Mouse (Mus musculus): ENCODE data around the gene Cpxm1.

The Cpxm1 gene

DNA sequence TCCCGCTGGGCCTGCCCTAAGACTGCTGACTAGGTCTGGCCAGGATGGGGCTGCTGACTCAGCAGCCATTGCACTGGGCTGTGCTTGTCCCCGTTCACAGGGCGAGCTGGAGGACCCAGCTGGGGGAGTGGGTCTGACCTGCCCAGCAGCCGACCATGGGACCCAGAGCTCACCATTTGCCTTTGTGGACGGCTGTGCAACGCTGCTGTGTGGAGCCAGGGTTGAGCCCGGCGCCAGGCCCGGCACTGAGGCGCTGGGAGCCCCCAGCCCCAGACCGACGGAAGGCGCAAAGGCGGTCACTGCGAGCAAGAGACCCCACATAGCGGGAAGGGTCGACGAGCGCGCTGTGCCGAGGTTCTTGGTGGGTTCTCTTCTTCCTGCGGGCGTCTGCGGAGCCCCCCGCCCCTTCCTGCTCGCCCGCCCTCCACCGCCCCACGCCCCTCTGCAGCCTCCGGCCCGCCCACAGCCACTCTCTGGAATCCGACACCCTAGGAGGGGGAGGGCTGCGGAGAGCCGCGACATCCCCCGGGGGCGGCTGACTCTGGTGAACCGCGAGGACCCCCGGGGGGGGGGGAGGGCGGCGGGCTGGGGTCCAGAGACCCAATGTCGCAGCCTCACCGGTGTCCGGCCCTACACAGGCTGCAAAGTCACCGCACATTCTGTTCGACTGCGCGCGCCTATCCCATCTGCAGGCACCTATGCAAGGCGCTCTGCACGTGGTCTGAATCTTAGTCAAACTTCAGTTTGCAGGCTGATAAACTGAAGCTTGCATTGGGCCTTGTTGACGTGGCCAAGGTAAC, at the start of gene Cpxm1:
Gene Cpxm1 (minus strand): TSS at position 389 of the 800 bp plus-strand sequence.
- DNase-seq (ENCODE audit: low spot score): no peak

DNA sequence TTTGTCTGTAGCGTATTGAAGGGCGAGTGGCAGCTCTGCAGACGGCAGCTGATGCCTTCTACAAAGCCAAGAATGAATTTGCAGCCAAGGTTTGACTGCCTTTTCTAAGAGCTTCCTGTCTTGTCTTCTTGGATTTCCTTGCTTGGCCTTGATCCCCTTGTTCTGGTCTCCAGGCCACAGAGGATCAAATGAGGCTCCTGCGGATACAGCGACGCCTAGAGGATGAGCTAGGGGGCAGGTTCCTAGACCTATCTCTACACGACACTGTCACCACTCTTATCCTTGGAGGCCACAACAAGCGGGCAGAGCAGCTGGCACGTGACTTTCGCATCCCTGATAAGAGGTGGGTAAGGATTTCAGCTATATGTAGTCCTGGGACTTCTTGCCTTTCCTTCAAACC, 44.8 kb upstream of the Cpxm1 start:
- no peak for DNase-seq (ENCODE audit: low spot score)

DNA sequence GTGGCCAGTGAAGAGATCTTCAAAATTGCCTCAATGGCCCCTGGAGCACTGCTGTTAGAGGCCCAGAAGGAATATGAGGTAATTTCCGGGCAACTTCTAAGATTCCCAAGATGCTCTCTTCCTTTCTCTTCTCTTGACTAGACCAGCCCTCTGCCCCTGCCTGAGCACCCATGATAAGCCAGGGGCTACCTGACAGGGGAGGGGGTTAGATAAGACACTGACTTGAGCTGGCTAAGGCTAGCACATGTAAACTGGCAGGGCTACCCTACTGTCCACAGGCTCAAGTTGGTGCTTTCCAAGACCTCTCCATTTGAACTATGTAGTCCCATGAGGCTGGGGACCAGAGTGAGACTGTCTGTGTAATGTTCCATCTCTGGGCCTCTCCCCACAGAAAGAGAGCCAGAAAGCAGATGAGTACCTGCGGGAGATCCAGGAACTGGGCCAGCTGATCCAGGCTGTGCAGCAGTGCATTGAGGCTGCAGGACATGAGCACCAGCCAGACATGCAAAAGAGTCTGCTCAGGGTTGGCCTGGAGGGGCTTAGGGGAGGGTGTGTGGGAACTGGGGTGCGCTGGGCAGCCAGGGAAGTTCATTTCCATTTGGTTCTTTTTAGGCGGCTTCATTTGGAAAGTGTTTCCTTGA, 42.6 kb upstream of the Cpxm1 start:
- DNase-seq (ENCODE audit: low spot score): no peak

DNA sequence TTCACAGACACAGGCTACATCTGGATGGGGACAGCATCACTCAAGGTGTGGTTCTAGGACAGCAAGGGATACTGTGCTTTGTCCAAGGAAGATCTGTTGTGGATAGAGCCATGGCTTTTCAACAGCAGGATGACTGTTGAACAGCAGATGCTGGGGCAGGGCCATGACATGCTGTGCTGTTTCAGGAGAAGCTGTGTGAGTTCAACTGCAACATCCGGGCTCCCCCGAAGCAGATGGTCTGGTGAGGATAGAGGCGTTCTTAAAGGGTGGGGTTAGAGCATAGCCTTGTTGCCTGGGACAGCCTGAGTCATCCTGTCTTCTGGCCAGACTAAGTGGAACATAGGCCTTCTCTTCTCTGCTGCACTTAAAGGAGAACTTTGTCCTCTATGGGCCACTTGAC, 41.5 kb upstream of the Cpxm1 start:
- DNase-seq (ENCODE audit: low spot score): no peak

DNA sequence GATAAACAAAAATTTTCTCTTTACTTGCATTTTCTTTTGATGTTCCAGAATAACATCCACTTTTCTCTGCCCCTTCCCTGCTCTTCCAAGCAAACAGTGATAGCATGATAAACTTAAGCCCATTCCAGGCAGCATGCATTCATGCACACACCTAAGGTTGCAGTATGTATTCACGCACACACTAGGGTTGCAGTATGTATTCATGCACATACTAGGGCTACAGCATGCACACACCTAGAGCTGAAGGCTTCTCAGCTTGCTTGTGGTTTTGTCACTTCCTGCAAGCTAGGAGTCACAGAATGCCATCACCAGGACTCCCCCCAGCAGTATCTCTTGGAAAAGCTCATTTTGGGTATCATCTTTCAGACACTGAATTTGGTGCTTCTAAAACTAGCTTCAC, 39.4 kb upstream of the Cpxm1 start:
- DNase-seq (ENCODE audit: low spot score): no peak

DNA sequence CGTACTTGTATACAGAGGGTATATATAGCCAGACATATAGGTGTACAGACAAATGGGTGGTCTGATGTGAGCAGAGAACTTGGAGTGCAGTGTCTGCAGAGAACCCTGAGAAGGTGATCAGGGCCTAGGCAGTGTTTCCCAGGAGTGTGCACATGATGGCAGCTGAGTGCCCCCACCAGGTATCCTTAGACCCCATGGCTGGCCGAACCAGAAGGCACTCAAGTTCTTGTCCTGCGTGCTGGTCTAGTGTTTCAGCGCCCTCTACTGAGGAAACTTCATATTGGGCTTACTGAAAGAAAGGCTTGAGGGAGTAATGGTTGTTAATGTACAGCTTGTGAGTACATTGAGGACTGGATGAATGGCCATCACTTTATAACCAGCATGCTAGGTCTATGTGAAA, 35.8 kb upstream of the Cpxm1 start:
- peak; percentile 67 for DNase-seq (ENCODE audit: low spot score)

DNA sequence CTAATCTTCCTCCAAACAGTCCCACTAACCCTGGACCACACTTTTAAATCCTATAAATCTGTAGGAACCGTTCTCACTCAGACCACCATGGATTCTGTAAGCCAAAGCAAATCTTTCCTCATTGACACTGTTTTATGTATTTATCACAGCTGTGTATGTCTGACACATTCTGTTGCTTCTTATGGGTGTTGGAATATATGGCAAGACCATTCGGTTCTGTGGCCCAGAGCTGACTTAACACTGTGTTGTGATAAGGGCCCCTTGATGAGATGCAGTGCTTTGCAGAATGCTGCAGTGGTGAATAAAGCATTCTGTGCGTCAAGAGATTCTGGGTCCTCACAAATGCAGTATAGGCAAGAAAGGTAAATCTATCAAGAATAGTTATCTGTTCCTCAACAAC, 34.8 kb upstream of the Cpxm1 start:
- DNase-seq (ENCODE audit: low spot score): no peak

DNA sequence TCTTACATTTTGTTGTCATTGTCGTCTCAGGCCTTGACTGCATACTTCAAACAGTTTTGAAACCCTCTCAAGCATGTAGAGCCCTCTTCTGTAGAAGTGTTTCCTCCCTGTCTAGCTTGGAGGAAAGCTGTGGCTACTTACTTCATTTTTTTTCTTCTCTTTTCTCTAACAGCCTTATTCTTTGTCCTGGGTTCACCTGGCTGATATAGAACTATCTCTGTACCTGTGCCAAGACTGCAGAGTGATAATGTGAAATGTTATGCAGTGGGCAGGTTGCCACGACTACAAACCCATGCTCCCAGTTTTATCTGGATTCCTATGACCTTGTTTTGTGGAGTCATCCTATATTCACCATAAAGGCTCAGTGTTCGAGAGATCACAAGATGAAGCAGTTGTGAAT, 33.1 kb upstream of the Cpxm1 start:
- no peak for DNase-seq (ENCODE audit: low spot score)

DNA sequence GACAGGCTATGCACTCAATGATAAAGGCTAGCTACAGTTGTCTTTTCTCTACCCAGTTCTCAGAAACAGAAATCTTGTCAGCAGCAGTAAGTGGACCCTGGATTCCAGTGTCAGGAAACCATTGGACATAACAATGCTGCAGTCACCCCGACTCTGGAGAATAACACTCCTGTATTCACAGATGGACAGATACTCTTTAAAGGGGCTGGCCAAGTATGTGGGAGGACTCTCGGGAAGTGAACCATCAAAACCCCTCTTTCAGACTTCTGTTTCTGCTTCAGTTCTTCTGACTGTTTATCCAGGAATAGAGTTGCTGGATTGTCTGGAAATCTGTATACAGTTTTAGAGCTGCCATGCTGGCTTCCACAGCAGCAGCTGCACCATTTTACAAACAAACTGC, 32.5 kb upstream of the Cpxm1 start:
- no peak for DNase-seq (ENCODE audit: low spot score)

DNA sequence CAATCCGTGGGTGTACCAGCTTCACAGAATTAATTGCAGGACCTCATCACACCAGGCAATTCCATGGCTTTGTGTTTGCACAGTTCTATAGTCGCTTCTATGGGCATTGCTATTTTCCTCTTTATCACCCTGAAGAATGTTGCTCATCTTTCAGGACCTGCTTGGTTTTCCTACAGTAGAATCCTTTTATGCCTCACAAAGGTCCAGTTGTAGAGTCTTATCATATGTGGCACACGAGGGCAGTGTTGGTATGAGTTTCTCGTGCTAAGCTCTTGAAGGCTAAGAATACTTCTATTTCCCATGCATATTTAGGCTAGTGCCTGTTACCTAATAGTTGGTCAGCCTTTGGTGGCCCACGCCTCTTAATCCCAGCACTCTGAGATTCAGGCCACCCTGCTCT, 27.7 kb upstream of the Cpxm1 start:
- no peak for DNase-seq (ENCODE audit: low spot score)

DNA sequence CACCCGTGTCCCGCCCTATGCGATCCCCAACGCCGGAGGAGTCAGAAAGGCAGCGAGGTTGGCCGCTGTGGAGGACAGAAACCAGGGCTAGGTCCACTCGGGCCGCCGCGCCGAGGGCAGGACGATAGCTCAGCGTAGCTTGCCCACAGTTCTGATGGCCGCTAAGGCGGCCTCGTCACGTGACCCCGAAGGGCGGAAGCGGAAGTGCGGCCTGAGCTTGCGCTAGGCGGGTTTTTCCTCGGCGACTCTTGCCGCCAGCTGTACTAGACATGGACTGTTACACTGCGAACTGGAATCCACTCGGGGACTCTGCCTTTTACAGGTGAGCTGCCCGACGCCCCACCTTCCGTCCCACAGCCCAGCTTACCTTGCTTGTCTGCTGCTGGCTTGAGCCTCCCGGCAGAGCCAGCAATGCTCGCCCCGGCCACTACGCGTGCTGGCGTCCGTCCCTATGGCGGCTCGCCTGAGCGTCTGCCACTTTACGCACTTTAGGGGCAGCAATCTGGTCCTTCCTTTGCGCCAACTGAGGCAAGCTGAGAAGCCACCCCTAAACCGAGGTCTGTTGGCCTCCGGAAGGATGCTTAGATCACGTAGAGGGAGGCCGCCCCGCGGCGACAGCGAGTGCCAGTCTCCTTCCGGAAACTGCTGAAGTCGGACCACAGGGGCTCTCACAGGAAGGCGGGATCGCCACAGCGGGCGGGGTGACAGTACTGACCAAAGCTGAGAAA, 26.9 kb upstream of the Cpxm1 start, which contains the start of the genes Vps16 and Pced1a:
Gene Vps16 (plus strand): TSS at position 214 of the 728 bp plus-strand sequence.
Gene Pced1a (minus strand): TSS at position 576 of the 728 bp plus-strand sequence.
- DNase-seq (ENCODE audit: low spot score): peak; percentile 80

DNA sequence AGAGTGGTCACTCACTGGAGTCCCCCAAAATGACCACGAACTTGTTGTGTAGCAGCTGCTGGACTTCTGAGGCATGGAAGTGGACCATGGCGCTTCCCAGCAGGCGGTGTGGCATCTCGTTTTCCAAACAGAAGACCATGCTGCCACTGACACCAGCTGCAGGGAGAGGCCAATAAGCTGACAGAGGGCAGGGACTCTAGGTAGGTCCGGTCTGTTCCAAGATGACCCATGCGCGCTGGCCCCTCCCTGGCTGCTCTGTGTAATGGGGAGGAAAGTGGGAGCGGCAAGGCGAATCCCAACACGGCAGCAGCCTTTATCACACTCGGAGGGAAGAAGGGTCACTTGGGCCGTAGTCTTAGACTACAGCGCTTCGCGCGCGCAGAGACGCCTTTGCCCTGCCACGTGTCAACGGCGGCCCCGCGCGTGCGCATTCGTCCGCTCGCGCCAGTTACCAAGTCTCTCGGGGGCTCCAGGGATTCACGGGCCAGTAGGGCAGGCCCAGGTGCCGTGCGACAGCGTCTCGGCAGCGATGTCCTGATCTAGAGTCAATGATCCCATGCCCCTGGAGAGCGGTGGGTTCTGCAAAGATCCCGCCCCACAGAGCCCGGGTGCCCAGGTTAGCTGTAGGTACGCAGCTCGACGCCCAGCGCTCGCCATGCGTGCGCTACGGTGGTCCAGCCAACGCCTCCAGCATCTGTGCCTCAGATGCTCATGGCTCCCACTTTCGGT, 26.2 kb upstream of the Cpxm1 start:
- peak; percentile 67 for DNase-seq (ENCODE audit: low spot score)

DNA sequence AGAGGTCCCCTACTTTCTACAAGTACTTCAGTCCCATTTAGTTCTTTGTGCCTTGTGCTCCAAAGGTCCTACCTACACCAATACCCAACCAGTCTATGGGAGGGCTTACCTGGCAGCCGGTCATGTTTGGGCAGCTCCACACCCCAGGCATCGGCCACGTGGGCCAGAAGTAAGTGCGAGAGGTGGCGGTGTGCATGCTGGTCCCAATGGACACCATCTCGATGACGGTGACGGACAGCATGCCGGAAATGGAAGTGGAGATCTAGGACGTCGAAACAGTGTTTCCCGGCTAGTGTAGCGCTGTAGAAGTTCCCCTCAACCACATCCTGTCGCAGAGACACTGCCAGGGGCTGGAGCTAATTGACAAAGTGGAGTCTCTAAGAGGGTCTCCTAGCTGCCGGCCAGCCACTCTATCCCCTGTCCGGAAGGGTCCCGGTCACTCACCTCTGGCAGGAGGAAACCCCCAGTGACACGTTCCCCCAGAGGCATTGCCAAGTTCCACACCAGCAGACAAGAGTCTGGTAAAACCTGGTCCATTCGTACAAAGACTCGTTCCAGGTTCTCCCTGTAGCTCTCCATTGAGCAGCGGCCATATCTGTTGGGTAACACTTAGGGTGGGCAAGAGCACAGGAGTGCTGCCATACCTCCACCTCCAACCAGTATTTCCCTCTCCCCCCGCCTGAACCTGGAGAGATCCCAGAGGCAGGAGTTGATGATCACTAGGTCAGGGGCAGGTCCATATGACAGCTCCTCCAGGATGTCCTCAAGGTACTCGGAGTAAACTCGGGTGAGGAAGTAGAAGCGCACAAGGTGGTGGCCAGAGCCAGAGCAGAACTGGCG, 24.6 kb upstream of the Cpxm1 start:
- DNase-seq (ENCODE audit: low spot score): no peak

DNA sequence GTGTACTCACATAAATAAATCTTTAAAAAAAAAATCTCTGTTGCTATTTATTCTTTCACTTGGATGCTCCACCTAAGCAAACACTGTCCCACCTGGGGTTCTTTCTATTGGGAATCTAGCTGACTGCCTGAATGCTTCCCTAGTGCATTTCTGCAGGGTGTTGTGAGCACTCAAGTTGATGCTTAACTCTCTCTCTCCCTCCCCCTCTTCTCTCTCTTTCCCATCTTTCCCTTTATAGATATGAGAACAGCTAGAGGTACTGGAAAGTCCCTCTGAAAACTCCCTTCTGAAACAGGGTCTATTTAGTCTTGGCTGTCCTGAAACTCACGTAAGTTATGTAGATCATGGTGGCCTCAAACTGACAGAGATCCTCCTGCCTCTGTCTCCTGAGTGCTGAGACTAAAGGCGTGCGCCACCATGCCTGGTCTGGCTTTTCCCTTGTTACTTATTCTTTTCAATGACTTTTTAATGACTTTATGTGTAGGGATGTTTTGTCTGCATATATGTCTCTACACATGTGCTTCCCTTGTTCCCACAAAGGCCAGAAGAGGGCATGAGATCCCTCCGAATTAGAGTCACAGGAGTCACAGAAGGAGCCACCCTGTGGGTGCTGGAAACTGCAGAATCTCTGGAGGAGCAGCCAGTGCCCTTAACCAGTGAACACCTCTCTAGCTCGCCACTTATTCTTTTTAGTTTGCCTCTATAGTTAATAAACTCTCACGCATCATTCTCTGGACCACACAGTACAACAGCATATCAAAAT, 16.9 kb upstream of the Cpxm1 start:
- DNase-seq (ENCODE audit: low spot score): no peak

DNA sequence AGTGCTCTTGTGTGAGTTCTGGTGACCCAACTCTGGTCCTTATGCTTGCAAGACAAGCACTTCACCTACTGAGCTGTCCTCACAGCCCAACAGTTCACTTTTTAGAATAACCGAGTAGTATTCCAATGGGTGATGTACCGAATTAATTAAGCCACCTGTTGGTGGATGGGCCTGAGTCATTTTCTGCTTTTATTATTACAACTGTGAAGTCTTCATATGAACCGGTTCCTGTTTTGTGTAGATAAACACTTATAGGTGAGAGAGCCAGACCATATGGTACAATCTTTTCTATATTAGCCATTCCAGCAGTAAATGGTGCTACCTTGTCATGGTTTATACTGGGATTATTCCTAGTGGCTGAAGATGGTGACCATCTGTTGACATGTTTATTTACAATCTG, 15.4 kb upstream of the Cpxm1 start:
- no peak for DNase-seq (ENCODE audit: low spot score)

DNA sequence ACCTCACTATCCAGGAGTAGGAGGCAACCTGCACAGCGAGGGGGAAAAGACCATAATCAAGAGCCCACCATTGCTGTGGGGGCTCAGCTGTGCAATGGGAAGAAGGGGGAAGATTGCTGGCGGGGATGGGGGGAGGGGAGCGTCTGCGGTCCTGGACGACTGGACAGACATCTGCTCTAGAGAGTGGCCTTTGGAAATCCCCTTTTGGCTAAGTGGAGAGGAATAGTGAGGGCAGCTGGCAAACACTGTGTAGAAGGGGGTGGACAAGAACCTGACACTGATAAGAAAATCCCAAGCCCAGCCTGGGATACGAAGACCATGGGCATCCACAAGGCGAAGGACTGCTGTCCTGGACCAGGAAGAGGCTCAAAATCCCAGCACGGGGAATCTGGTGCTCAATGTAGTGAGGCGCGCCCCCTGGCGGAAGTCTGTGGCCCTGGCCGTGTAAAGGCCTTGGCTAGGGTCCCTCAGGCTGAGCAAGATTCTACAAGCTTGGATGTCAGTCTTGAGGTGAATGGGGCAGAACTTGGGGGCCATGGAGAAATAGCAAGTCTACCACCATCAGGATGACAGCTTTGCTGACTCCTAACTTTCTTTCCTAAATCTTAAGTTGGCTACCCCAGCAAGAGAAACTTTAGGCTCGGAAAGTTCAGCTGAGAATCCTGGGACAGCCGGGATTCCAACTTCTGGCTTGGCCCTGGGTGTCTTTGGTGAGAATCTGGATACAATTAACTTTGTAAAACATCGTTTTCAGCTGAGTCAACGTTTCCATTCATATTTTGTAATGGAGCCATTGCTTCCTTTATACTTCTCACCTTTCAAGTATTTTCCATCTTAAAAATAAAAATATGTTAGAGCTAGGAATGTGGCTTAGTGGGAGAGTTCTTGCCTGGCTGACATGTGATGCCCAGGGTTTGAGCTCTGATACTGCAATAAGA, 14.5 kb upstream of the Cpxm1 start:
- DNase-seq (ENCODE audit: low spot score): peak; percentile 77

DNA sequence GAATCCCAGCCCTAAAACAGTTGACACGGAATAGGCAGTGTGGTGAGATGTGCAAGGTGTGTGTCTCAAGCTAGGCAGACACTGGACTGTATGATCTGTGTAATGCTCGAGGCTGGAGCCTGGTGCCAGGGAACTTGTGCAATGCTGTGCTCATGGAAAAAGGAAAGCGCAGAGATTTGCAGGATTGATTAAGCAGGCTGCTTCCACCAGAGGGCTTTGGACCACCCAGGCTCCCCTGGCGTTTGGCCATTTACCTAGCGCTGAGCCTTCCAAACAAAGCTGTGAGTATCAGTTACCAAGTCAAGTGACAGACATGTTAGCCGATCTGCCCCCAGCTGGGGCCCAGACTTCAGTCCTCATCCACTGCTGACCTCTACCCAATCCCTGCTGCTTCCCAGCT, 10.8 kb upstream of the Cpxm1 start:
- no peak for DNase-seq (ENCODE audit: low spot score)

DNA sequence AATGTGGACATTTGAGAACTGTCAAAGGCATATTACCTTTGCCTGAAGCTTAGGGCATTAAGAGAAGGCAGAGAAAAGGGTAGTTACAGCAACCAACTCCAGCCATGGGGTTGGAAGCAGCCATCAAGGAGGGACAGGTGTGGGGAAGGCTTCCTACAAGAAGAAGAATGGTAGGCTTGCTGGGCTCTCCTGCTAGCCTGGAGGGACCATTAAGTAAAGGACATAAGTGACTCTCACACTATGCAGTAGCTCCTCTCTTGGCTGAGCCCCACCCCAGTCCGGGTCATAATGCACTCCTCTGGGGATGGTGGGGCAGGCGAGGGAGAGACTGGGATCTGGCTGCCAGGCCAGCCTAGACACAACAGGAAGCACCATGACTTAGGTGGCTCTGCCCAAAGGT, 8.8 kb upstream of the Cpxm1 start, which contains the start of gene Tmem239:
Gene Tmem239 (plus strand): TSS at position 301 of the 400 bp plus-strand sequence.
- DNase-seq (ENCODE audit: low spot score): no peak

DNA sequence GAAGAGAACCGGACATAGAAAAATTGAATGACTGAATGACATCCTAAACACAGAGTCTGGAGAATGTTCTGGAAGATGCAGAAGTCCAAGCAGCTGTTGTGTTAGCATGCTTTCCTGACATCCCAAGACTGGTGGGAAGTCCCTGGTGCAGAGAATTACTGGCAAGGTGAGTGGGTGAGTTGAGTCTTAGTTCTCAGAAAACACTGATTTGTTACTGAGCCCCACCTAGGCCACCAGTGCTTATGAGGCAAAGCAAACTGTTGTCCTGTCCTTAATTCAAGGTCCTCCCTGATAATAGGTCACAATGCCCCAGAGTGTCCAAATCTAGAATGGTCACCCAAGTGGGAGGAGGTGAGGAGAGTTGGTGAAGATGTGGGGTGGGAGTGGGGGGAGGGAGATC, 7.6 kb upstream of the Cpxm1 start, which contains the start of the genes Gm28372 and 1700020A23Rik:
Gene Gm28372 (plus strand): TSS at position 301 of the 400 bp plus-strand sequence.
Gene 1700020A23Rik (plus strand): TSS at position 321 of the 400 bp plus-strand sequence.
- no peak for DNase-seq (ENCODE audit: low spot score)

Measured in layer of hippocampus, adult 9-10 months (tissue).